Comparison of ENCODE assay signal across 8 mouse cellular contexts in the genomic region with DNA sequence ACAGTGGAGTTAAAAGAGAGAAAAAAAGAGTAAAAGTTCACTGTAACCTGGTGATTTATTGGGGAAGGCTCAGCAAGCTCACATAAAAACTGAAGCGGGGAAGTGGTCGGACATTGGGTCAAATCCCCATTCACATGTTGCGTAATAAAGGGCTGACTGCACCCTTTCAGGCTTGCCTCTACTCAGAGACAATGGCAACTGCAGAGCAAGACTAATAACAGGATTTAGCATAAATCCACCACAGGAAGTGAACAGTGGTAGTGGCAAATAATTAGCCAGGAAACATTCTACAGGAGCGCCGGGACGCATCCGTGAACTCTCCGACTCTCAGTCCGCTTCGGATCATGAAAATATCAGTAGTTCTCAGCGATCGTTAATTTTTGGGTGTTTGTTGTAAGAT.
DNase-seq lines count a peak whose midpoint lies in the region; ATAC-seq and TF ChIP-seq lines count a peak whose summit lies in the region.

No protein-coding gene starts in this region.

- peak overlapping the region; percentile 3; the same call in 1 of the 2 replicates for H3K9ac ChIP-seq in lung, embryonic 16.5 days (ENCODE audit: low read length)
- peak overlapping the region; percentile 31 for H3K9ac ChIP-seq in forebrain, postnatal 0 days
- H3K9ac ChIP-seq in neural tube, embryonic 11.5 days (ENCODE audit: low read length) = no peak overlapping the region

- H3K36me3 ChIP-seq in lung, embryonic 16.5 days (ENCODE audit: control insufficient read depth, insufficient read depth, low read length) = no peaks in the 10 kb centered on the region
- H3K36me3 ChIP-seq in forebrain, postnatal 0 days (ENCODE audit: insufficient read depth) = no peaks in the 10 kb centered on the region
- no peaks in the 10 kb centered on the region for H3K36me3 ChIP-seq in neural tube, embryonic 11.5 days (ENCODE audit: control insufficient read depth, insufficient read depth, low read length)
- no peaks in the 10 kb centered on the region for H3K36me3 ChIP-seq in thymus, adult 2 months (ENCODE audit: control insufficient read depth, insufficient read depth, low read length)

- no peaks in the 10 kb centered on the region for H3K9me3 ChIP-seq in lung, embryonic 16.5 days (ENCODE audit: control insufficient read depth, low read length)
- no peaks in the 10 kb centered on the region for H3K9me3 ChIP-seq in forebrain, postnatal 0 days (ENCODE audit: low read length)
- no peaks in the 10 kb centered on the region; the same call in 1 of the 2 replicates for H3K9me3 ChIP-seq in neural tube, embryonic 11.5 days (ENCODE audit: control insufficient read depth, low read length)

- no peaks in the 10 kb centered on the region; the same call in 1 of the 2 replicates for H3K27me3 ChIP-seq in lung, embryonic 16.5 days (ENCODE audit: control insufficient read depth, insufficient read depth, low read depth, low read length)
- no peaks in the 10 kb centered on the region for H3K27me3 ChIP-seq in forebrain, postnatal 0 days (ENCODE audit: insufficient read depth, low read length)
- no peaks in the 10 kb centered on the region for H3K27me3 ChIP-seq in neural tube, embryonic 11.5 days (ENCODE audit: control insufficient read depth, insufficient read depth, low read length)
- H3K27me3 ChIP-seq in thymus, adult 2 months (ENCODE audit: control insufficient read depth, insufficient read depth, low read length) = no peaks in the 10 kb centered on the region

- H3K4me1 ChIP-seq in lung, embryonic 16.5 days (replicated peaks; ENCODE audit: control insufficient read depth, insufficient read depth, low read length) = peaks cover 4% of the 10 kb centered on the region; the same call in 1 of the 2 replicates
- H3K4me1 ChIP-seq in lung, adult 2 months (ENCODE audit: control insufficient read depth, insufficient read depth, low read length) = no peaks in the 10 kb centered on the region
- no peaks in the 10 kb centered on the region for H3K4me1 ChIP-seq in forebrain, postnatal 0 days (ENCODE audit: insufficient read depth)
- no peaks in the 10 kb centered on the region for H3K4me1 ChIP-seq in neural tube, embryonic 11.5 days (ENCODE audit: control insufficient read depth, insufficient read depth, low read length)
- H3K4me1 ChIP-seq in thymus, adult 2 months (replicated peaks; ENCODE audit: control insufficient read depth, insufficient read depth, low read length) = no peaks in the 10 kb centered on the region

- peak; percentile 31; the same call in 1 of the 2 replicates for ATAC-seq in lung, embryonic 16.5 days (ENCODE audit: low read depth)
- ATAC-seq in forebrain, postnatal 0 days = peak; percentile 23; the same call in 1 of the 2 replicates
- ATAC-seq in neural tube, embryonic 11.5 days (ENCODE audit: insufficient read depth, low FRiP score, low TSS enrichment) = peak; percentile 90

- peak overlapping the region; percentile 54 for H3K4me2 ChIP-seq in lung, embryonic 16.5 days (ENCODE audit: low read depth, low read length)
- peak overlapping the region; percentile 47 for H3K4me2 ChIP-seq in forebrain, postnatal 0 days (ENCODE audit: low read depth)
- peak overlapping the region; percentile 37 for H3K4me2 ChIP-seq in neural tube, embryonic 11.5 days (ENCODE audit: low read depth)

- TF ChIP-seq POLR2A in lung, adult 2 months (IDR thresholded peaks at IDR 0.05; ENCODE audit: borderline replicate concordance, extremely low read depth, low read depth, low read length) = no peak
- no peak for TF ChIP-seq POLR2A in thymus, adult 2 months (IDR thresholded peaks at IDR 0.05; ENCODE audit: control insufficient read depth, extremely low read depth, insufficient read depth, low read length, poor library complexity)

- TF ChIP-seq CTCF in lung, adult 2 months (IDR thresholded peaks at IDR 0.05; ENCODE audit: insufficient read depth, low read length) = no peak
- no peak for TF ChIP-seq CTCF in forebrain, postnatal 0 days (IDR thresholded peaks at IDR 0.05; ENCODE audit: low read depth)
- TF ChIP-seq CTCF in thymus, adult 2 months (IDR thresholded peaks at IDR 0.05; ENCODE audit: borderline replicate concordance, control insufficient read depth, extremely low read depth, insufficient read depth, low read length, poor library complexity) = no peak

- peak overlapping the region; percentile 30 for H3K4me3 ChIP-seq in lung, embryonic 16.5 days (ENCODE audit: low read length)
- no peak overlapping the region for H3K4me3 ChIP-seq in lung, adult 2 months (replicated peaks; ENCODE audit: extremely low read depth, low read depth, low read length)
- H3K4me3 ChIP-seq in forebrain, postnatal 0 days (ENCODE audit: low read depth, low read length) = peak overlapping the region; percentile 28
- H3K4me3 ChIP-seq in neural tube, embryonic 11.5 days (ENCODE audit: low read depth, low read length) = peak overlapping the region; percentile 19
- H3K4me3 ChIP-seq in thymus, adult 2 months (ENCODE audit: control insufficient read depth, insufficient read depth, low read length) = no peak overlapping the region

- 5% methylated on average over 12 of the region's 12 CpGs for WGBS in lung, embryonic 16.5 days
- WGBS in lung, adult 2 months = 10% methylated on average over 12 of the region's 12 CpGs
- 5% methylated on average over 12 of the region's 12 CpGs for WGBS in forebrain, postnatal 0 days
- 9% methylated on average over 12 of the region's 12 CpGs for WGBS in neural tube, embryonic 11.5 days
- 9% methylated on average over 12 of the region's 12 CpGs for WGBS in thymus, adult 2 months

- no peak for DNase-seq in lung, adult 2 months
- DNase-seq in forebrain, postnatal 0 days = peak; percentile 31
- peak; percentile 34 to 56 for DNase-seq in kidney, postnatal 4 days
- DNase-seq in neural tube, embryonic 11.5 days (ENCODE audit: low spot score) = peak; percentile 27
- no peak for DNase-seq in urinary bladder, postnatal 25 days (ENCODE audit: low spot score)
- DNase-seq in thymus, adult 2 months = no peak
- no peak for DNase-seq in cerebellum, adult 9-11 months

- no peak overlapping the region for H3K27ac ChIP-seq in lung, embryonic 16.5 days (ENCODE audit: low read length)
- H3K27ac ChIP-seq in forebrain, postnatal 0 days (ENCODE audit: low read depth, low read length) = no peak overlapping the region
- H3K27ac ChIP-seq in neural tube, embryonic 11.5 days (ENCODE audit: low read depth, low read length) = no peak overlapping the region
- H3K27ac ChIP-seq in thymus, adult 2 months (ENCODE audit: control insufficient read depth, insufficient read depth, low read length) = no peak overlapping the region

Comparison
In these comparisons a context has a peak if more than half of its experiments do, and no peak if none do; other contexts are left out.
1. H3K4me3 ChIP-seq: peak in lung, embryonic 16.5 days (single experiment), forebrain, postnatal 0 days (single experiment) and neural tube, embryonic 11.5 days (single experiment); none in lung, adult 2 months (single experiment) and thymus, adult 2 months (single experiment).
2. ATAC-seq: peak in every context shown above with its lines; median percentile 90 in neural tube, embryonic 11.5 days; 31 in lung, embryonic 16.5 days; 23 in forebrain, postnatal 0 days.
3. DNase-seq: peak in forebrain, postnatal 0 days (single experiment), kidney, postnatal 4 days (2 of 2) and neural tube, embryonic 11.5 days (single experiment); none in lung, adult 2 months (single experiment), urinary bladder, postnatal 25 days (single experiment), thymus, adult 2 months (single experiment) and cerebellum, adult 9-11 months (single experiment).
4. Peak in every context shown above with its lines, with median percentiles within 50 percentile points of each other: H3K4me2 ChIP-seq.